Mouse (Mus musculus): ENCODE measurements around the gene Man1c1. TPM values are rescaled to one million over a fixed set of nuclear protein-coding genes. Genes with fewer than 3 reads are reported as not detected.
A peak's percentile ranks its signal among the peaks of the same experiment; 100 is the strongest.

The Man1c1 gene
- polyA plus RNA-seq, 2 experiments, result 5.1 to 9.1 TPM

- Histone ChIP-seq H3K4me3 (replicated peaks; ENCODE audit: low read length) (no peak overlapping the region), H3K27me3 (ENCODE audit: control insufficient read depth, insufficient read depth, low read length) (no peaks in the 10 kb centered on the region), H3K27ac (replicated peaks; ENCODE audit: low read depth, low read length) (peak overlapping the region; percentile 40; the same call in 1 of the 2 replicates), H3K9ac (ENCODE audit: low read depth, low read length, severe bottlenecking) (no peak overlapping the region), H3K36me3 (ENCODE audit: control insufficient read depth, insufficient read depth, low read length) (no peaks in the 10 kb centered on the region), H3K9me3 (ENCODE audit: control insufficient read depth, low read length) (no peaks in the 10 kb centered on the region), H3K4me2 (replicated peaks; ENCODE audit: low read depth, low read length, severe bottlenecking) (no peak overlapping the region), H3K4me1 (ENCODE audit: control insufficient read depth, insufficient read depth, low read length) (peaks cover 49% of the 10 kb centered on the region)
- WGBS, result 12% methylated on average over 13 of the region's 13 CpGs
- peak; percentile 38 for ATAC-seq (ENCODE audit: low FRiP score, low read depth)
- TF ChIP-seq POLR2A (IDR thresholded peaks at IDR 0.05; ENCODE audit: borderline replicate concordance, extremely low read depth, insufficient read depth, insufficient read length), result no peak
- peak; percentile 80 for DNase-seq (ENCODE audit: low spot score)
Observed at GRCm38 (mm10) chr4:134734038-134734628, 30.0 kb upstream of the Man1c1 start.

GRCm38 (mm10) chr4:134733371-134733770, 29.3 kb upstream of the Man1c1 start:
- Histone ChIP-seq H3K9me3 (ENCODE audit: control insufficient read depth, low read length) (no peaks in the 10 kb centered on the region), H3K27me3 (ENCODE audit: control insufficient read depth, insufficient read depth, low read length) (no peaks in the 10 kb centered on the region), H3K4me2 (replicated peaks; ENCODE audit: low read depth, low read length, severe bottlenecking) (no peak overlapping the region), H3K9ac (ENCODE audit: low read depth, low read length, severe bottlenecking) (no peak overlapping the region), H3K4me3 (replicated peaks; ENCODE audit: low read length) (no peak overlapping the region), H3K4me1 (ENCODE audit: control insufficient read depth, insufficient read depth, low read length) (peaks cover 49% of the 10 kb centered on the region), H3K36me3 (ENCODE audit: control insufficient read depth, insufficient read depth, low read length) (no peaks in the 10 kb centered on the region), H3K27ac (replicated peaks; ENCODE audit: low read depth, low read length) (peak overlapping the region; percentile 27; the same call in 1 of the 2 replicates)
- ATAC-seq (ENCODE audit: low FRiP score, low read depth) (no peak), DNase-seq (ENCODE audit: low spot score) (no peak)
- WGBS, result 51% methylated on average over 9 of the region's 9 CpGs
- TF ChIP-seq POLR2A (IDR thresholded peaks at IDR 0.05; ENCODE audit: borderline replicate concordance, extremely low read depth, insufficient read depth, insufficient read length), result no peak

DNA sequence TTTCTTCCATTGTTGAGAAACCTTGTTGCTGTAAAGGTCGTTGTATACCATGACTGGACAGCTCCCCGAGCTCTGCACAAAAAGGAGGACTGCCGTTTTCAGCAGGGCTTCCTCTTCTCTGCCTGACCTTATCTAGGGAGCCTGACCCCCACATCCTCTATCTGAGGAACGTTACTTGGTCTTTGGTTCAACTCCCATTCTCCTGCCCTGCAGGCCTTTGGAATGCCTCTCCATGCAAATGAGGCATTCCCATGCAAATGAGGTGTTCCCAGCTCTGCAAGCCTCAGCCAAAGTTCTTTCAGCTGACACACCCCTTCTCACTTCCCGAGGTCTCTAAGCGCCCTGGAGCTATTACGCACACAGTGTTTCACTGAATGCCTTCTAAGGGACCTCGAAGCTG, 26.0 kb upstream of the Man1c1 start:
- DNase-seq (ENCODE audit: low spot score), result no peak
- no peak overlapping the region for H3K27ac ChIP-seq (replicated peaks; ENCODE audit: low read depth, low read length)
- no peak for TF ChIP-seq POLR2A (IDR thresholded peaks at IDR 0.05; ENCODE audit: borderline replicate concordance, extremely low read depth, insufficient read depth, insufficient read length)
- H3K36me3 ChIP-seq (ENCODE audit: control insufficient read depth, insufficient read depth, low read length), result no peaks in the 10 kb centered on the region
- no peak overlapping the region for H3K4me2 ChIP-seq (replicated peaks; ENCODE audit: low read depth, low read length, severe bottlenecking)
- H3K4me1 ChIP-seq (ENCODE audit: control insufficient read depth, insufficient read depth, low read length), result peaks cover 23% of the 10 kb centered on the region
- no peak for ATAC-seq (ENCODE audit: low FRiP score, low read depth)
- WGBS, result 9% methylated on average over 8 of the region's 8 CpGs
- no peak overlapping the region for H3K4me3 ChIP-seq (replicated peaks; ENCODE audit: low read length)
- H3K27me3 ChIP-seq (ENCODE audit: control insufficient read depth, insufficient read depth, low read length), result no peaks in the 10 kb centered on the region
- H3K9ac ChIP-seq (ENCODE audit: low read depth, low read length, severe bottlenecking), result no peak overlapping the region
- H3K9me3 ChIP-seq (ENCODE audit: control insufficient read depth, low read length), result no peaks in the 10 kb centered on the region

DNA sequence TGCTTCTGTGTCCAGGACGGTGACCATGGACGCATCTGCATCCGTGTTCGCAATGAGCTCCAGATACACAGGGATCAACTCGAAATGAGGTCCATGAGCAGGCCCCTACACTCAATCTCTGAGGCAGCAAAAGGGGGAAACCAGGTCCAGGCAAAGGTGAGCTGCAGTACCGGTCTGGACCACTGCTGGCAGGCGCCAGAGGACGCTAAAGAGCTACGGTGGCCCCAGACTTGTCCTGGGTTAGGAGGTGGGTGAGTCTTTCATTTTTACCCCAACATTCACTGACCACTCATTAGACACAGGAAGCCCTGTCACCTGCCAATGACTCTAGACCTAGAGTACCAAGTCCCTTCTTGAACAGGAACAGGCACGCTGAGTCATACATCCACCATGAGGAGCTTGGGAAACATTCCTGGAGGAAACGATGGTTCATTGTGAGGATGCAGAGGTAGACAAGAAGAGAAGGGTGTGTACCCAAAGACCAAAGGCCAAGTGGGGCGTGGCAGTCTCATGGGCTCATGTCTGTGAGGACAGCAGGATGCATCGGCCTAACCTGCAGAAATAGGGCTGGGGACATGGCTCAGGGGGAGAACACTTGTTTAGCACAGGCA, 21.8 kb upstream of the Man1c1 start:
- 70% methylated on average over 13 of the region's 13 CpGs for WGBS
- no peak for TF ChIP-seq POLR2A (IDR thresholded peaks at IDR 0.05; ENCODE audit: borderline replicate concordance, extremely low read depth, insufficient read depth, insufficient read length)
- H3K4me2 ChIP-seq (replicated peaks; ENCODE audit: low read depth, low read length, severe bottlenecking), result no peak overlapping the region
- H3K9me3 ChIP-seq (ENCODE audit: control insufficient read depth, low read length), result no peaks in the 10 kb centered on the region
- H3K9ac ChIP-seq (ENCODE audit: low read depth, low read length, severe bottlenecking), result no peak overlapping the region
- H3K27me3 ChIP-seq (ENCODE audit: control insufficient read depth, insufficient read depth, low read length), result no peaks in the 10 kb centered on the region
- DNase-seq (ENCODE audit: low spot score) (no peak), ATAC-seq (ENCODE audit: low FRiP score, low read depth) (no peak)
- peaks cover 3% of the 10 kb centered on the region; the same call in 1 of the 2 replicates for H3K4me1 ChIP-seq (ENCODE audit: control insufficient read depth, insufficient read depth, low read length)
- H3K36me3 ChIP-seq (ENCODE audit: control insufficient read depth, insufficient read depth, low read length), result no peaks in the 10 kb centered on the region
- H3K27ac ChIP-seq (replicated peaks; ENCODE audit: low read depth, low read length), result no peak overlapping the region
- no peak overlapping the region for H3K4me3 ChIP-seq (replicated peaks; ENCODE audit: low read length)

DNA sequence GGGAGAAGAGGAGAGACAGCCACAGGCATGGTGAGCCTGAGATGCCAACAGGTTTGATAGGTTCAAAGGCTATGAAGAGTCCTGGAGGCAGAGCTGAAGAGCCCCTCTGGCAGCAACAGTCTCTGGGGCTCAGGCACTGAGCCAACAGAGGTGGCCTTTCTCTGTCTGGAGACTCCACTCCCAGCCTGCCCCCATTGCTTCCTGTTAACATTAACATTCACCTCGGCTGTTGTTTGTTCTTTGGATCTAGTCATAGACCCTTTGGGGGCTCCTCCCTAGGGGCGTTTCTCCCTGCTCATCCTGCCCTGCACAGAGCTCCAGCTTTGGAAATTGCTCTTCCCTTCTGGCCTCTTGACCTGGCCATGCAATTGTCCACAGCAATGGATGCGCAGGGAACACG, 20.9 kb upstream of the Man1c1 start:
- no peaks in the 10 kb centered on the region for H3K27me3 ChIP-seq (ENCODE audit: control insufficient read depth, insufficient read depth, low read length)
- no peak for TF ChIP-seq POLR2A (IDR thresholded peaks at IDR 0.05; ENCODE audit: borderline replicate concordance, extremely low read depth, insufficient read depth, insufficient read length)
- no peak overlapping the region for H3K9ac ChIP-seq (ENCODE audit: low read depth, low read length, severe bottlenecking)
- WGBS, result 56% methylated on average over 4 of the region's 4 CpGs
- no peaks in the 10 kb centered on the region for H3K9me3 ChIP-seq (ENCODE audit: control insufficient read depth, low read length)
- DNase-seq (ENCODE audit: low spot score) (no peak), ATAC-seq (ENCODE audit: low FRiP score, low read depth) (no peak)
- H3K4me1 ChIP-seq (ENCODE audit: control insufficient read depth, insufficient read depth, low read length), result peaks cover under 1% of the 10 kb centered on the region; the same call in 1 of the 2 replicates
- no peak overlapping the region for H3K4me2 ChIP-seq (replicated peaks; ENCODE audit: low read depth, low read length, severe bottlenecking)
- no peak overlapping the region for H3K4me3 ChIP-seq (replicated peaks; ENCODE audit: low read length)
- no peak overlapping the region for H3K27ac ChIP-seq (replicated peaks; ENCODE audit: low read depth, low read length)
- H3K36me3 ChIP-seq (ENCODE audit: control insufficient read depth, insufficient read depth, low read length), result no peaks in the 10 kb centered on the region

All from limb, embryonic 14.5 days (tissue).